Mouse (Mus musculus) CH12.LX (cell line): ENCODE data around the gene Wdfy2.

ENCODE experiments used
- CTCF ChIP-seq, 2 experiments: IDR thresholded peaks in 1 of 2; conservative IDR thresholded peaks in 1 of 2; 2 replicates each; pipeline ENCODE4 v1.5.1; 2011 to 2012; ENCODE audit warnings: low read depth in 2 of 2, low read length in 2 of 2, improper control_type of control experiment in 1 of 2, inconsistent platforms in 1 of 2, mild to moderate bottlenecking in 1 of 2, moderate library complexity in 1 of 2
- EP300 ChIP-seq: IDR thresholded peaks from 2 replicates; pipeline ENCODE4 v1.6.1; 2011; ENCODE audit warnings: low read length, improper control_type of control experiment
- JUND ChIP-seq: conservative IDR thresholded peaks from 2 replicates; pipeline ENCODE4 v1.6.1; 2011; ENCODE audit warnings: low read depth, low read length, improper control_type of control experiment
- MAX ChIP-seq: IDR thresholded peaks from 2 replicates; pipeline ENCODE4 v1.6.1; 2011; ENCODE audit warnings: low read length, improper control_type of control experiment
- POLR2A ChIP-seq: IDR thresholded peaks from 2 replicates; pipeline ENCODE4 v1.6.1; 2011; ENCODE audit warnings: low read depth, mild to moderate bottlenecking, improper control_type of control experiment, low read length
- RAD21 ChIP-seq: IDR thresholded peaks from 2 replicates; pipeline ENCODE4 v1.6.1; 2011; ENCODE audit warnings: low read depth, mild to moderate bottlenecking, low read length, improper control_type of control experiment, moderate library complexity
- USF1 ChIP-seq: IDR thresholded peaks from 2 replicates; pipeline ENCODE4 v1.6.1; 2014; ENCODE audit warnings: low read depth, mild to moderate bottlenecking, inconsistent platforms, low read length, improper control_type of control experiment

DNA sequence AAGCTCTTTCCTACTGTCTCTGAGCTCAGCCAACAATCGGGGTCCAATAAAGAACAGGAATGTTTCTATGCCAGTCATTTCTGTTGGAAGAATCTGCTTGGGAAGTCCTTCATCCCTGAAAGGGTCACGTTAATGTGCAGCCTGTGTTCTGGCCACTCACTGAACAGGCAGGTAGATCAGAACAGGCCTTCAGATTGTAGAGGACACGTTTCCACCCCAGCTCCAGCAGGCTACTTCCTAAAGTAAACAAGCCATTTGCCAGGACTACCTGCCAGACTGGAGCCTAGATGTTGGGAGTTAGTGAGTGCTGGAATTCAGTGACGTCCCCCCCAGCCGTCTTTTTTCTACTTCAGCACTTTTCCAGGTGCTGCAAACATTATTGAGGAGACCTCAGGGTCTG, 46.7 kb downstream of the Wdfy2 start:
- TF ChIP-seq POLR2A (no peak), JUND (no peak), USF1 (no peak), EP300 (no peak), MAX (no peak), CTCF (conservative IDR thresholded peaks at IDR 0.05 in 1 of 2, IDR thresholded peaks at IDR 0.05 in 1 of 2; ENCODE audit: low read depth in 2 of 2, low read length in 2 of 2) (no peak), RAD21 (no peak)
